Mouse (Mus musculus) liver, embryonic 15.5 days (tissue): Measurements from ENCODE around the gene Adam19. TPM values are rescaled to one million over a fixed set of nuclear protein-coding genes. Genes with fewer than 3 reads are reported as not detected.
A peak's percentile ranks its signal among the peaks of the same experiment; 100 is the strongest.

ENCODE experiments used
- ATAC-seq: fragments of 200-750 bp; cut with Nextera tagmentation; 2 replicates; pipeline ENCODE4 v1.8.0; 2017; ENCODE audit warnings: moderate number of reproducible peaks, mild to moderate bottlenecking, moderate library complexity; ENCODE audit not compliant: insufficient read depth
- H3K27ac ChIP-seq: fragments of 300-500 bp; sonication (generic); replicated peaks from 2 replicates; pipeline ENCODE4 v1.5.1; 2015; ENCODE audit warnings: mild to moderate bottlenecking, inconsistent platforms
- H3K27me3 ChIP-seq: fragments of 300-500 bp; sonication (generic); 2 replicates; pipeline ENCODE4 v1.6.1; 2015; ENCODE audit warnings: mild to moderate bottlenecking, inconsistent platforms
- H3K36me3 ChIP-seq: fragments of 300-500 bp; sonication (generic); replicated peaks from 2 replicates; pipeline ENCODE4 v1.6.1; 2015; ENCODE audit warnings: moderate library complexity, mild to moderate bottlenecking, inconsistent platforms
- H3K4me1 ChIP-seq: fragments of 300-500 bp; sonication (generic); replicated peaks from 2 replicates; pipeline ENCODE4 v1.6.1; 2015; ENCODE audit warnings: inconsistent platforms
- H3K4me2 ChIP-seq: fragments of 300-500 bp; sonication (generic); 2 replicates; pipeline ENCODE4 v1.6.1; 2015; ENCODE audit warnings: moderate library complexity, mild to moderate bottlenecking, inconsistent platforms
- H3K4me3 ChIP-seq: fragments of 300-500 bp; sonication (generic); replicated peaks from 2 replicates; pipeline ENCODE4 v1.5.1; 2015; ENCODE audit warnings: mild to moderate bottlenecking, inconsistent platforms
- H3K9ac ChIP-seq: fragments of 300-500 bp; sonication (generic); 2 replicates; pipeline ENCODE4 v1.6.1; 2015; ENCODE audit warnings: moderate library complexity, mild to moderate bottlenecking, inconsistent platforms
- H3K9me3 ChIP-seq: fragments of 300-500 bp; sonication (generic); replicated peaks from 2 replicates; pipeline ENCODE4 v1.6.1; 2016; ENCODE audit warnings: inconsistent platforms
- WGBS: fragments of 180-500 bp; shearing (Covaris S2); methylation state at CpG from one replicate; pipeline ENCODE4 v1.1.7; 2015; ENCODE audit warnings: mixed read lengths; ENCODE audit not compliant: insufficient replicate concordance; 5-methylcytosine and 5-hydroxymethylcytosine counted together
- polyA plus RNA-seq: library from polyadenylated mRNA; unstranded; fragments of >200 nt; fragmentation: Nextera tagmentation; extraction: Ambion mirVana; gene quantifications from 2 replicates; pipeline ENCODE4 v1.2.1, GENCODE M21; 2015

The Adam19 gene
- polyA plus RNA-seq, 1 experiment from 2014 or later: 0.98 TPM

- H3K4me2 ChIP-seq: no peak overlapping the region
- no peaks in the 10 kb centered on the region for H3K9me3 ChIP-seq
- H3K4me3 ChIP-seq: no peak overlapping the region
- H3K4me1 ChIP-seq: no peaks in the 10 kb centered on the region
- H3K27ac ChIP-seq: no peak overlapping the region
- H3K36me3 ChIP-seq: no peaks in the 10 kb centered on the region
- no peak for ATAC-seq
- WGBS: 38% methylated on average over 8 of the region's 8 CpGs
- no peak overlapping the region for H3K9ac ChIP-seq
- no peaks in the 10 kb centered on the region; the same call in 1 of the 2 replicates for H3K27me3 ChIP-seq
Observed at GRCm38 (mm10) chr11:46110156-46110944, 54.6 kb downstream of the Adam19 start.

DNA sequence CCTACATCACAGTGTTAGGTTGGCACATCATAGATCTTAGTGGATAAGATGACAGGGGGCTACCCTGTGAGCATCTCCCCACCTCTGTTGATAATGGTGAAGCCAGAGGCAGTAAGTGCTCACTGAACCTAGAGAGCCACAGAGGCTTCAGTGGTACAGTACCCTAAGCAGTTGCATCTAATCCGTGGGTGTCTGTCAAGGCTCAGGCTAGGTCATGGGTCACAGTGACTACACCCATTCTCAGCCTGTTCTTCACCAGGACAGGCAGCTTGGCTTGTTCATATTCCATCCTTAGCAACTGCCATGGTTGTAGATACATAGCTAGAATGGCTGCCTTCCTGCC, 55.1 kb downstream of the Adam19 start:
- Histone ChIP-seq H3K27me3 (no peaks in the 10 kb centered on the region; the same call in 1 of the 2 replicates), H3K4me2 (no peak overlapping the region), H3K27ac (no peak overlapping the region), H3K36me3 (no peaks in the 10 kb centered on the region), H3K4me3 (no peak overlapping the region), H3K4me1 (no peaks in the 10 kb centered on the region), H3K9me3 (no peaks in the 10 kb centered on the region), H3K9ac (no peak overlapping the region)
- no peak for ATAC-seq
- 57% methylated on average over 1 of the region's 1 CpGs for WGBS

DNA sequence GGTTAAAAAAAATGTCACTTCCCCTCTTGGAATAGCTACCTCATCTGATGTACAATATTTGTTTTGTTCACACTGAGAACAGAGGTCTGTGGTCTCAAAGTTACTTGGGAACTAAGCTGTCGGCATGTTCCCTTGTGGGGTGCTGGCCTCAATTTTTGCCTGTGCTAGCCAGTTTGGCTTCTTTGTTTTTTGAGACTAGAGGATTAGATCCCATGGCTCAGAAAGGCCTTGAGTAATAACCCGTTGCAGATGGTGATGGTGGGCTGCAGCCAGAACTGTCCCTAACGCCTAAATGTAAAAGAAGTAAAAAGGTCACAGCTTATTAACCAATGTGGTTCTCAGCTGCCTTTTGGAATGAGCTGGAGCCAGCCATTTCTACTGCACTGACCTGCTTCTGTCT, 57.4 kb downstream of the Adam19 start:
- WGBS: 57% methylated on average over 3 of the region's 3 CpGs
- Histone ChIP-seq H3K9ac (no peak overlapping the region), H3K27ac (no peak overlapping the region), H3K4me1 (no peaks in the 10 kb centered on the region), H3K36me3 (no peaks in the 10 kb centered on the region), H3K9me3 (no peaks in the 10 kb centered on the region), H3K27me3 (no peaks in the 10 kb centered on the region; the same call in 1 of the 2 replicates), H3K4me3 (no peak overlapping the region), H3K4me2 (no peak overlapping the region)
- ATAC-seq: no peak

GRCm38 (mm10) chr11:46114221-46114620, 58.4 kb downstream of the Adam19 start:
- WGBS: 63% methylated on average over 7 of the region's 7 CpGs
- no peaks in the 10 kb centered on the region for H3K36me3 ChIP-seq
- H3K4me3 ChIP-seq: no peak overlapping the region
- H3K27me3 ChIP-seq: no peaks in the 10 kb centered on the region; the same call in 1 of the 2 replicates
- H3K4me2 ChIP-seq: no peak overlapping the region
- H3K4me1 ChIP-seq: no peaks in the 10 kb centered on the region
- no peak for ATAC-seq
- H3K9me3 ChIP-seq: no peaks in the 10 kb centered on the region
- no peak overlapping the region for H3K9ac ChIP-seq
- H3K27ac ChIP-seq: no peak overlapping the region

GRCm38 (mm10) chr11:46115011-46115410, 59.2 kb downstream of the Adam19 start:
- no peak overlapping the region for H3K4me3 ChIP-seq
- H3K9ac ChIP-seq: no peak overlapping the region
- no peaks in the 10 kb centered on the region for H3K9me3 ChIP-seq
- no peaks in the 10 kb centered on the region for H3K4me1 ChIP-seq
- H3K27me3 ChIP-seq: no peaks in the 10 kb centered on the region; the same call in 1 of the 2 replicates
- H3K36me3 ChIP-seq: no peaks in the 10 kb centered on the region
- no peak overlapping the region for H3K27ac ChIP-seq
- no peak for ATAC-seq
- no peak overlapping the region for H3K4me2 ChIP-seq
- 71% methylated on average over 4 of the region's 4 CpGs for WGBS

DNA sequence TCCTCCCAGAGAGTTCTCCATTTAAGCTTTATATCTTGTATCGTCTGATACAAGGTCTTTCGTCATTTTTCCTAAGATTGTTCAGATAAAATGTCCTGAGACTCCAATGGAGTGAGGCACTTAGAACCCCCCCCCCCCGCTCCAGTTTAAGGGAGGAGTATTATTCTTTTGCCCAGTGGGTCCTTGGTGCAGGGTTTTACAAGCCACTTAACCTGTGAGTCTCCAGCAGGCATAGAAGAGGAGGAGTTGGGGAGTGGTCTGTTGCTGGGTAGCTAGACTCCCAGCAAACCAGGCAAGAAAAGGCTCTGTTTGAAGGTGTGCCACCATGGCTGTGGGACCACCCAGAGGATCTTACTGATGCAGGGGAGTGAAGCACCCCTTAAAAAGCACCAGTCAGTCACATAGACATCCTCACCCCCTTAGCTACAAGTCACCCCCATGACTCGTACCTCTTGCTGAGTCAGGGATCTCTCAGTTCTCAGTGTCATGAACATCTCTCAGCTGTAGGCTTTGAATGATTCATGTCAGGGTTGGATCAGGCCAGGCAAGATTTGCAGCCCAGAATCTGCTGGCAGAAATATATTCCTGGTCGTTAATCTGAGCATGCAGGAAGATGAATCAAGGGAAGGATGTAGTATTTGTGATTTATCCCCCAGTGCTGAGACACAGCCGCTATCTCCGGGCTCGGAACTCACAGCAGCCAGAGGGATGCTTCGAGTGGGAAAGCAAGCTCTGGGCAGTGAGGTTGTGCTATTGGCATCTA, 59.8 kb downstream of the Adam19 start:
- no peak overlapping the region for H3K9ac ChIP-seq
- H3K4me2 ChIP-seq: no peak overlapping the region
- no peak overlapping the region for H3K4me3 ChIP-seq
- 69% methylated on average over 9 of the region's 9 CpGs for WGBS
- no peaks in the 10 kb centered on the region for H3K4me1 ChIP-seq
- no peaks in the 10 kb centered on the region; the same call in 1 of the 2 replicates for H3K27me3 ChIP-seq
- no peaks in the 10 kb centered on the region for H3K9me3 ChIP-seq
- no peak overlapping the region for H3K27ac ChIP-seq
- no peak for ATAC-seq
- H3K36me3 ChIP-seq: no peaks in the 10 kb centered on the region

DNA sequence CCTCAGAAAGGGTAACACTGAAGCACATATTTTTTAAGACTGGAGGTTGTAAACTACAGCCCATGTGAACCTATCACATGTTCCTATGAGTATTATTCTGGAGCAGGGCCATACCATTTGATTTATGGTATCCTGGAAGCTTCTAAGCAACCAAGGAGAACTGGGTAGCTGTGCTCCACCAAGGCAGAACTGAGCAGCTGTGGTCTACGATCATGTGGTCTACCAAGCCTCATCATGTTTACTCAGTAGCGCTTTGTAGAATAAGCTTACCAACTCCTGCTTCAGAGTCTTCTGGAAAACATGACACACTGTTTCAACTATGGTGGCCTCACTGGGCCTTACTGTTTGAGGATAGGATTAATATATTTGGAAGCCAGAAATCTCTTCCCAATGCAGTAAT, 60.7 kb downstream of the Adam19 start:
- Histone ChIP-seq H3K4me2 (no peak overlapping the region), H3K27ac (no peak overlapping the region), H3K4me1 (no peaks in the 10 kb centered on the region), H3K4me3 (no peak overlapping the region), H3K27me3 (no peaks in the 10 kb centered on the region; the same call in 1 of the 2 replicates), H3K9ac (no peak overlapping the region), H3K36me3 (no peaks in the 10 kb centered on the region), H3K9me3 (no peaks in the 10 kb centered on the region)
- 52% methylated on average over 2 of the region's 2 CpGs for WGBS
- ATAC-seq: no peak

GRCm38 (mm10) chr11:46119624-46120023, 63.8 kb downstream of the Adam19 start:
- ATAC-seq: no peak
- no peaks in the 10 kb centered on the region for H3K9me3 ChIP-seq
- no peaks in the 10 kb centered on the region; the same call in 1 of the 2 replicates for H3K27me3 ChIP-seq
- no peaks in the 10 kb centered on the region for H3K36me3 ChIP-seq
- WGBS: 32% methylated on average over 4 of the region's 4 CpGs
- H3K4me3 ChIP-seq: no peak overlapping the region
- H3K4me1 ChIP-seq: no peaks in the 10 kb centered on the region
- no peak overlapping the region for H3K4me2 ChIP-seq
- H3K27ac ChIP-seq: no peak overlapping the region
- H3K9ac ChIP-seq: no peak overlapping the region

- Histone ChIP-seq H3K4me1 (no peaks in the 10 kb centered on the region), H3K36me3 (no peaks in the 10 kb centered on the region), H3K27me3 (no peaks in the 10 kb centered on the region; the same call in 1 of the 2 replicates), H3K9me3 (no peaks in the 10 kb centered on the region), H3K9ac (no peak overlapping the region), H3K4me2 (no peak overlapping the region), H3K27ac (no peak overlapping the region), H3K4me3 (no peak overlapping the region)
- WGBS: 70% methylated on average over 10 of the region's 10 CpGs
- ATAC-seq: no peak
Observed at GRCm38 (mm10) chr11:46120084-46120483, 64.3 kb downstream of the Adam19 start.

GRCm38 (mm10) chr11:46121666-46122065, 65.9 kb downstream of the Adam19 start:
- no peak overlapping the region for H3K4me2 ChIP-seq
- no peaks in the 10 kb centered on the region; the same call in 1 of the 2 replicates for H3K27me3 ChIP-seq
- no peaks in the 10 kb centered on the region for H3K36me3 ChIP-seq
- H3K4me1 ChIP-seq: no peaks in the 10 kb centered on the region
- 68% methylated on average over 4 of the region's 4 CpGs for whole genome bisulfite sequencing
- H3K9ac ChIP-seq: no peak overlapping the region
- H3K4me3 ChIP-seq: no peak overlapping the region
- H3K27ac ChIP-seq: no peak overlapping the region
- H3K9me3 ChIP-seq: no peaks in the 10 kb centered on the region
- no peak for ATAC-seq

GRCm38 (mm10) chr11:46122875-46123274, 67.1 kb downstream of the Adam19 start:
- Histone ChIP-seq H3K9me3 (no peaks in the 10 kb centered on the region), H3K36me3 (no peaks in the 10 kb centered on the region), H3K27ac (0 out of 2 replicates have a peak overlapping the region, but pooled peaks have one; percentile 4), H3K4me3 (no peak overlapping the region), H3K4me1 (peaks cover 4% of the 10 kb centered on the region; the same call in 1 of the 2 replicates), H3K4me2 (no peak overlapping the region), H3K27me3 (no peaks in the 10 kb centered on the region; the same call in 1 of the 2 replicates), H3K9ac (no peak overlapping the region)
- no peak for ATAC-seq
- WGBS: 63% methylated on average over 4 of the region's 4 CpGs
